8 mouse cellular contexts compared by ENCODE assay signal in genomic region chr10:37231936-37232556, GRCm38 (mm10).
DNase-seq lines count a peak whose midpoint lies in the region; ATAC-seq and TF ChIP-seq lines count a peak whose summit lies in the region.

No protein-coding gene starts in this region.

- H3K27me3 ChIP-seq in heart, embryonic 11.5 days (ENCODE audit: control insufficient read depth, insufficient read depth, low read length) = no peaks in the 10 kb centered on the region

- WGBS in heart, embryonic 11.5 days (ENCODE audit: insufficient replicate concordance) = 9% methylated on average over 11 of the region's 12 CpGs

- H3K4me3 ChIP-seq in gastrocnemius, adult 2 months = peak overlapping the region; percentile 49
- H3K4me3 ChIP-seq in heart, embryonic 11.5 days (ENCODE audit: low read depth, low read length) = peak overlapping the region; percentile 30

- peak overlapping the region; percentile 53 for H3K27ac ChIP-seq in gastrocnemius, adult 2 months
- H3K27ac ChIP-seq in heart, embryonic 11.5 days (ENCODE audit: low read depth, low read length) = peak overlapping the region; percentile 85

- no peak for TF ChIP-seq CTCF in gastrocnemius, adult 2 months (IDR thresholded peaks at IDR 0.05)

- no peaks in the 10 kb centered on the region for H3K36me3 ChIP-seq in heart, embryonic 11.5 days (ENCODE audit: control insufficient read depth, insufficient read depth, low read length)

- H3K4me1 ChIP-seq in heart, embryonic 11.5 days (ENCODE audit: control insufficient read depth, insufficient read depth, low read length) = peaks cover 12% of the 10 kb centered on the region

- no peaks in the 10 kb centered on the region for H3K9me3 ChIP-seq in heart, embryonic 11.5 days (replicated peaks; ENCODE audit: control insufficient read depth, low read length)

- peak overlapping the region; percentile 57 for H3K4me2 ChIP-seq in heart, embryonic 11.5 days

- ATAC-seq in heart, embryonic 11.5 days (replicated peaks; ENCODE audit: insufficient number of reproducible peaks, low FRiP score, low TSS enrichment) = peak; percentile 92

- intact Hi-C loops in gastrocnemius, adult 2 months (cut with DNase I) = no loop called here

- H3K9ac ChIP-seq in heart, embryonic 11.5 days (ENCODE audit: low read depth, low read length) = peak overlapping the region; percentile 43

- peak; percentile 40 for DNase-seq in gastrocnemius, adult 2 months
- DNase-seq in gastrocnemius, adult 8-10 months (ENCODE audit: low spot score in 2 of 2) = no peak
- DNase-seq in c-Kit-positive CD71-positive TER-119-positive erythroid progenitor cells, embryonic 14.5 days (ENCODE audit: low spot score) = peak; percentile 89
- peak; percentile 50 for DNase-seq in kidney, postnatal 14 days
- DNase-seq in lung, postnatal 4 days = peak; percentile 58 to 64
- DNase-seq in spleen, adult 12 weeks (ENCODE audit: low spot score) = peak; percentile 73
- DNase-seq in cerebellum, postnatal 36 days = no peak

Comparison
In these comparisons a context has a peak if more than half of its experiments do, and no peak if none do; other contexts are left out.
1. DNase-seq: peak in gastrocnemius, adult 2 months (single experiment), c-Kit-positive CD71-positive TER-119-positive erythroid progenitor cells, embryonic 14.5 days (single experiment), kidney, postnatal 14 days (single experiment), lung, postnatal 4 days (2 of 2) and spleen, adult 12 weeks (single experiment); none in gastrocnemius, adult 8-10 months (0 of 2) and cerebellum, postnatal 36 days (0 of 2).